Mouse (Mus musculus): ENCODE results near the gene Clec2l. TPM values are rescaled to one million over a fixed set of nuclear protein-coding genes. Genes with fewer than 3 reads are reported as not detected.

Gene Clec2l
- 2.3 and 3.1 TPM in 2 replicates for polyA plus RNA-seq (2014; fragmentation: Nextera tagmentation; extraction: Ambion mirVana)

DNA sequence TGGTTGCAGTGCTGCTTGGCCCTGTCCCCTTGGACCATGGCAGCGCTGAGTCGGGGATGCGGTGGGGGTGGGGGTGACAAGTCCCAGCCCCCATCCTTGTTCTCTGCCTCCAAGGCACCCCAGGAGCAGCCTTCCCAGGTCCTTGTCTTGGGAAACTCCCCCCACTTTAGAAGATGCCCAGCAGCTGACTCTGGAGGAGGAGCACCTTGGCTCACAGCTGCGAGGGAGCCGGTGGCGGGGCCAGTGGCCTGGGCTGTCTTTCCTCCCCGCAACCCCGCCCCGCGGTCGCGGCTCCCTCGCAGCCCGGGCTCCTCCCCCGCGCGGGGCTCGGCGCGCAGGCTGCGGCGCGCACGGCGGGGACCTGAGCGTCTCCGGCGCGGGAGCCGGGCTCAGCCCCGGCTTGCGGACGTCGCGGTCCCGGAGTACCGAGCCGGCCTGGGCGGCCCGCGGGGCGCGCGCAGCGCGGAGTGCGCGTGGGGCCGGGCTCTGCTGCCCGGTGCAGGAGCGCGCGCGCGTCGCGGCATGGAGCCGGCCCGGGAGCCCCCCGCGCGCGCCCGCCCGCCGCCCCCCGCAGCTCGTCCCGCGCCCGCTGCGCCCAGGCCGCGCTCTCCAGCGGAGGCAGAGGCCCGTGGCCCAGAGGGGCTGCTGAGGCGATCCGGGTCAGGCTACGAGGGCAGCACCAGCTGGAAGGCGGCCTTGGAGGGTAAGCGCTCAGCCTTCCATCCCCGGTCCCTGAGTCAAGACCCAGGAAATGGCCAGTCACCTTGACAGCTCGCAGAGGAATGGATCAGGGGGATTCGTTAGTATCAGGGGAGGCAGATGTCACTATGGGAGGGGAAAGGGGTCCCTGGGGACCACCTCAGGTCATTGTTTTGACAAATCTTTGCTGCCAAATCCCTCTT is at the start of gene Clec2l:
Gene Clec2l, plus strand, starts transcription at position 356 of the 902 bp plus-strand sequence.
- H3K36me3 ChIP-seq (replicated peaks; ENCODE audit: control insufficient read depth, insufficient read depth, low read depth, low read length) = no peaks in the 10 kb centered on the region
- WGBS = 1% methylated on average over 62 of the region's 84 CpGs
- H3K4me2 ChIP-seq (ENCODE audit: low read depth, low read length) = peak within 1 kb of the TSS; percentile 96
- no peaks in the 10 kb centered on the region for H3K9me3 ChIP-seq (replicated peaks; ENCODE audit: control insufficient read depth, low read length)
- peak; percentile 77 for ATAC-seq (replicated peaks; ENCODE audit: insufficient number of reproducible peaks, low FRiP score, low TSS enrichment, low read depth)
- no peaks in the 10 kb centered on the region for H3K4me1 ChIP-seq (ENCODE audit: control insufficient read depth, insufficient read depth, low read length)
- peaks cover 8% of the 10 kb centered on the region for H3K27me3 ChIP-seq (ENCODE audit: control insufficient read depth, insufficient read depth, low read length)
- DNase-seq (ENCODE audit: low spot score) = peak; percentile 65
- no peak within 1 kb of the TSS for H3K27ac ChIP-seq (replicated peaks; ENCODE audit: low read depth, low read length)
- H3K4me3 ChIP-seq (ENCODE audit: low read depth, low read length) = peak within 1 kb of the TSS; percentile 59
- peak within 1 kb of the TSS; percentile 65 for H3K9ac ChIP-seq (replicated peaks; ENCODE audit: low read length)

DNA sequence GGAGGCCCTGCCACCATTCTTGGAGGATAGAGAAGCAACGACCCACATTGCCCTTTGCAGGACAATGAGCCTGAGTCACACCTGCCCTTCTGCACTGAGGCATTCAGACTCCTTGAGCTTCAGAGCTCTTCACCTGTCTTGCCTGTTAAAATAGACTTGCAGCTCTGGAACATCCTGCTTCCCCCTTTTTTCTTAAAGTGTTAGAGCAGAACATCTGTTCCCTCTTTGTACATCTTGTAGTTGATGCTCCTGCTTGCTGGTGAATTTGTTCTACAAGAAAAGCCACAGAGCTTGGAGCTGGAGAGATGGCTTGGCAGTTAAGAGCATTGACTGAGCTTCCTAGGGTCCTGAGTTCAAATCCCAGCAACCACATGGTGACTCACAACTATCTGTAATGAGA is 40.5 kb upstream of the Clec2l start:
- Histone ChIP-seq H3K4me1 (ENCODE audit: control insufficient read depth, insufficient read depth, low read length) (no peaks in the 10 kb centered on the region), H3K9ac (replicated peaks; ENCODE audit: low read length) (no peak overlapping the region), H3K27me3 (ENCODE audit: control insufficient read depth, insufficient read depth, low read length) (no peaks in the 10 kb centered on the region), H3K9me3 (replicated peaks; ENCODE audit: control insufficient read depth, low read length) (no peaks in the 10 kb centered on the region), H3K4me3 (ENCODE audit: low read depth, low read length) (no peak overlapping the region), H3K27ac (replicated peaks; ENCODE audit: low read depth, low read length) (no peak overlapping the region), H3K36me3 (replicated peaks; ENCODE audit: control insufficient read depth, insufficient read depth, low read depth, low read length) (peaks cover 4% of the 10 kb centered on the region; the same call in 1 of the 2 replicates), H3K4me2 (ENCODE audit: low read depth, low read length) (no peak overlapping the region)
- DNase-seq (ENCODE audit: low spot score) (no peak), ATAC-seq (replicated peaks; ENCODE audit: insufficient number of reproducible peaks, low FRiP score, low TSS enrichment, low read depth) (no peak)
- 94% methylated on average over 1 of the region's 1 CpGs for WGBS

DNA sequence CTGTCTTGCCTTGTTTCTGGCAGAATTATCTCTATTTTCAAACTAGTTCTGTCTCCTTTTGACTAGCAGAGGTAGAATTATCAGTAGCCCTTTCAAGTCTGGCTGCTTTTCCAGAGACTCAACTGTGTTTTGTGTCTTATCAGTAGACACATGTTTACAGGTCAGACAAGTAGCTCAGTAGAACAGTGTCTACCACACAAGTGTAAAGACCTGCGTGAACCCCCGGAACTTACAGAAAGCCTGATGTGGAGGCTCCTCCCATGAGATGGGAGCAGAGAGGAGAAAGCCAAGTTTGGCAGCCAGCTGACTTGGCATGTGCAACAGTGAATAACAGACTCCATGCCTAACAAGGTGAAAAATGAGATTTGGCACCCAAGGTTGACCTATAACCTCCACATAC is 39.4 kb upstream of the Clec2l start:
- Histone ChIP-seq H3K27me3 (ENCODE audit: control insufficient read depth, insufficient read depth, low read length) (no peaks in the 10 kb centered on the region), H3K4me3 (ENCODE audit: low read depth, low read length) (no peak overlapping the region), H3K36me3 (replicated peaks; ENCODE audit: control insufficient read depth, insufficient read depth, low read depth, low read length) (no peaks in the 10 kb centered on the region), H3K9me3 (replicated peaks; ENCODE audit: control insufficient read depth, low read length) (no peaks in the 10 kb centered on the region), H3K9ac (replicated peaks; ENCODE audit: low read length) (no peak overlapping the region), H3K4me1 (ENCODE audit: control insufficient read depth, insufficient read depth, low read length) (no peaks in the 10 kb centered on the region), H3K27ac (replicated peaks; ENCODE audit: low read depth, low read length) (no peak overlapping the region), H3K4me2 (ENCODE audit: low read depth, low read length) (no peak overlapping the region)
- WGBS = 87% methylated on average over 2 of the region's 2 CpGs
- ATAC-seq (replicated peaks; ENCODE audit: insufficient number of reproducible peaks, low FRiP score, low TSS enrichment, low read depth) = no peak
- no peak for DNase-seq (ENCODE audit: low spot score)

DNA sequence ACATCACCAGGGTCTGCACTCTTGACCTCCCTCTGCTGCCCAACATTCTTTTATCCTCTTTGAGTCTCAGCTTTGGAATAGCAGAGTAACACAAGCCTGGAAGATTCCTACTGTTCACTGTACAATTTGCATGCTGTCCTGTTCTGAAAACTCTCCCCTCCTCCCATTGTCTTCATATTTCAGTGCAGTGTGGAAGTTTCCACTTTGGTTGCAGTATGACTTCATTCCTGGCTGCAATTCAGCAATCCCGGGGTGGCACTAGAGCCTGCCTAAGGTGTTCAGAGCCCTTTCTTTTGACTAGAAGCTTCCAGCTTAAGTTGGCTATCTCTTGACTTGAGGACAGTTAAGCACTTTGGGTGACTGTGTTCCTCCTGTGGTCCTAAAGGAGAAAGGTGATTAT is 38.4 kb upstream of the Clec2l start:
- WGBS = 87% methylated on average over 1 of the region's 1 CpGs
- no peak for ATAC-seq (replicated peaks; ENCODE audit: insufficient number of reproducible peaks, low FRiP score, low TSS enrichment, low read depth)
- no peak for DNase-seq (ENCODE audit: low spot score)

DNA sequence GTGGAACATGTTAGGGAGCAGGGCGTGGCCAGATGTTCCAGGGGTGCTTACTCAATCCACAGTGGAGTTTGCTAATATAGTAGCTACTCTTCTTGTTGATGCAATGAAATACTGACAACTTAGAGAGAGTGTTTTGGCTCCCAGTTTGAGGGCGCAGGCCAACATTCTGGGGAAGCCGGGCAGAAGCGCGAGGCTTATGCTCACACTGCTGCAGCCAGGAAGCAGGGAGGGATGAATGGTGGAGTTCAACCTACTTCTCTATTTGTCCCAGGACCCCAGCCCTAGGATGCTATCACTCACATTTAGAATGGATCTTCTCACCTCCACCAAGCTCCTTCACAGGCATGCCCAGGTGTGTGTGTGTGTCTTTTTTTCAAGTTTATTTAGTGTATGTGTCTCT is 36.8 kb upstream of the Clec2l start:
- Histone ChIP-seq H3K9me3 (replicated peaks; ENCODE audit: control insufficient read depth, low read length) (no peaks in the 10 kb centered on the region), H3K9ac (replicated peaks; ENCODE audit: low read length) (no peak overlapping the region), H3K27ac (replicated peaks; ENCODE audit: low read depth, low read length) (no peak overlapping the region), H3K4me1 (ENCODE audit: control insufficient read depth, insufficient read depth, low read length) (no peaks in the 10 kb centered on the region), H3K36me3 (replicated peaks; ENCODE audit: control insufficient read depth, insufficient read depth, low read depth, low read length) (no peaks in the 10 kb centered on the region), H3K4me3 (ENCODE audit: low read depth, low read length) (no peak overlapping the region), H3K4me2 (ENCODE audit: low read depth, low read length) (no peak overlapping the region), H3K27me3 (ENCODE audit: control insufficient read depth, insufficient read depth, low read length) (no peaks in the 10 kb centered on the region)
- no peak for DNase-seq (ENCODE audit: low spot score)
- WGBS = 88% methylated on average over 5 of the region's 5 CpGs
- no peak for ATAC-seq (replicated peaks; ENCODE audit: insufficient number of reproducible peaks, low FRiP score, low TSS enrichment, low read depth)

More for the DNA sequence above, 38.4 kb upstream of the Clec2l start:
- H3K36me3 ChIP-seq (replicated peaks; ENCODE audit: control insufficient read depth, insufficient read depth, low read depth, low read length) = no peaks in the 10 kb centered on the region
- no peaks in the 10 kb centered on the region for H3K27me3 ChIP-seq (ENCODE audit: control insufficient read depth, insufficient read depth, low read length)
- H3K4me3 ChIP-seq (ENCODE audit: low read depth, low read length) = no peak overlapping the region
- no peaks in the 10 kb centered on the region for H3K9me3 ChIP-seq (replicated peaks; ENCODE audit: control insufficient read depth, low read length)
- no peak overlapping the region for H3K27ac ChIP-seq (replicated peaks; ENCODE audit: low read depth, low read length)
- H3K4me2 ChIP-seq (ENCODE audit: low read depth, low read length) = no peak overlapping the region
- no peaks in the 10 kb centered on the region for H3K4me1 ChIP-seq (ENCODE audit: control insufficient read depth, insufficient read depth, low read length)
- H3K9ac ChIP-seq (replicated peaks; ENCODE audit: low read length) = no peak overlapping the region

DNA sequence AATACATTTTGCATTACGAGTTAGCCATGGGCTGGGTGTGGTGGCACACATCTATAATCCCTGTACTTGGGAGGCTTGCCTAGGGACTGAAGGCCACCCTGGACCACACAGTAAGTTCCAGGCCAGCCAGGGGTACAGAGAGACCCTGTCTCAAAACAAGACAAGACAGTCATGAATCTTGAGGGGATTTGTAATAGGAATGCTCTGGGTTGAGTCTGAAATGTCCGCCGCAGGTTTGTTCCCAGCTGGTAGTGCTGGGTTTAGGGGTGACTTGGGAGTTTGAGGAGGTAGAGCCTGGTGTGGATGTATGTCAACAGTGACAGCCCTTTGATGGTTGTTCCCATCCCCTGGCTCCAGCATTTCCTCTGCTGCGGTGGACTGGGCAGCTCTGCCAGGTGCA is 35.8 kb upstream of the Clec2l start:
- 93% methylated on average over 4 of the region's 4 CpGs for WGBS
- Histone ChIP-seq H3K4me3 (ENCODE audit: low read depth, low read length) (no peak overlapping the region), H3K27me3 (ENCODE audit: control insufficient read depth, insufficient read depth, low read length) (no peaks in the 10 kb centered on the region), H3K27ac (replicated peaks; ENCODE audit: low read depth, low read length) (no peak overlapping the region), H3K4me1 (ENCODE audit: control insufficient read depth, insufficient read depth, low read length) (no peaks in the 10 kb centered on the region), H3K36me3 (replicated peaks; ENCODE audit: control insufficient read depth, insufficient read depth, low read depth, low read length) (no peaks in the 10 kb centered on the region), H3K9ac (replicated peaks; ENCODE audit: low read length) (no peak overlapping the region), H3K4me2 (ENCODE audit: low read depth, low read length) (no peak overlapping the region), H3K9me3 (replicated peaks; ENCODE audit: control insufficient read depth, low read length) (no peaks in the 10 kb centered on the region)
- ATAC-seq (replicated peaks; ENCODE audit: insufficient number of reproducible peaks, low FRiP score, low TSS enrichment, low read depth) = no peak
- no peak for DNase-seq (ENCODE audit: low spot score)

DNA sequence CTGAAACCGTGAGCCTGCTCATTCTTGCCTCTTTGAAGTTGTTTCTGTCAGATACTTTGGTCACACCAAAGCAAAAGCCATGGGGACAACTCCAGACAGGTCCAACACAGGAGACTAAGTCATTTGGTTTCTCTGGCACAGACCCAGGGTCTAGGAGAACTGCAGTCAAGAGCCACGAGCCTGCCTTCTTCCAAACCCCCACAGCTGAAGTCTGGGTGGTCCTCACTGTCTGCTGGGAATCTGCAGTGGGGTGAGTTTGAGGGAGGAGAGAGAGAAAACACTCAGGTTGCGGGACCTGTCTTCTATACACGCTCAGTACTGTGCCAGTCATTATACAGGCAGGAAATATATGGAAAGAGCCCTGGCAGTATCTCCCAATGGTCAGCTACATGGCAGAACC is 35.4 kb upstream of the Clec2l start:
- H3K27me3 ChIP-seq (ENCODE audit: control insufficient read depth, insufficient read depth, low read length) = no peaks in the 10 kb centered on the region
- no peak overlapping the region for H3K9ac ChIP-seq (replicated peaks; ENCODE audit: low read length)
- H3K4me3 ChIP-seq (ENCODE audit: low read depth, low read length) = no peak overlapping the region
- H3K4me2 ChIP-seq (ENCODE audit: low read depth, low read length) = no peak overlapping the region
- H3K27ac ChIP-seq (replicated peaks; ENCODE audit: low read depth, low read length) = no peak overlapping the region
- no peaks in the 10 kb centered on the region for H3K9me3 ChIP-seq (replicated peaks; ENCODE audit: control insufficient read depth, low read length)
- H3K4me1 ChIP-seq (ENCODE audit: control insufficient read depth, insufficient read depth, low read length) = no peaks in the 10 kb centered on the region
- 79% methylated on average over 4 of the region's 4 CpGs for WGBS
- ATAC-seq (replicated peaks; ENCODE audit: insufficient number of reproducible peaks, low FRiP score, low TSS enrichment, low read depth) (no peak), DNase-seq (ENCODE audit: low spot score) (no peak)
- H3K36me3 ChIP-seq (replicated peaks; ENCODE audit: control insufficient read depth, insufficient read depth, low read depth, low read length) = no peaks in the 10 kb centered on the region

DNA sequence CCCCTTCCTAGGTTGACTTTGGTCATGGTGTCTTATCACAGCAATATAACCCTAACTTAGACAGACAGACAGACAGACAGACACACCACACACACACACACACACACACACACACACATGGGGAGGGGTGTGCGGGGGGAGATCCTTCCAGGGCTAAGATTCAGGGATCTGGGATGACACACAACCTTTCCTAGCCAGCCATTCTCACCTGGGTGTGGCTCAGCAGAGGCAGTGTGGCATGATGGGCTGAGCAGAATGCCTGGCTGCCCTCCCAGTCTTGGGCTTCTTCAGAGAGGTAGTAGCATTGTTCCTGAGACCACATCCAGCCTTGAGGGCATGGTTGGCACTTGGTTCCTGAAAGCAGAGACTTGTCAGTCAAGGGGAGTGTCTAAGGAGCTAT is 33.3 kb upstream of the Clec2l start:
- no peak overlapping the region for H3K9ac ChIP-seq (replicated peaks; ENCODE audit: low read length)
- ATAC-seq (replicated peaks; ENCODE audit: insufficient number of reproducible peaks, low FRiP score, low TSS enrichment, low read depth) = no peak
- H3K9me3 ChIP-seq (replicated peaks; ENCODE audit: control insufficient read depth, low read length) = no peaks in the 10 kb centered on the region
- WGBS = 93% methylated on average over 1 of the region's 1 CpGs
- peaks cover 3% of the 10 kb centered on the region for H3K27me3 ChIP-seq (ENCODE audit: control insufficient read depth, insufficient read depth, low read length)
- DNase-seq (ENCODE audit: low spot score) = no peak
- no peak overlapping the region for H3K4me3 ChIP-seq (ENCODE audit: low read depth, low read length)
- H3K36me3 ChIP-seq (replicated peaks; ENCODE audit: control insufficient read depth, insufficient read depth, low read depth, low read length) = no peaks in the 10 kb centered on the region
- H3K4me2 ChIP-seq (ENCODE audit: low read depth, low read length) = no peak overlapping the region
- H3K4me1 ChIP-seq (ENCODE audit: control insufficient read depth, insufficient read depth, low read length) = no peaks in the 10 kb centered on the region
- H3K27ac ChIP-seq (replicated peaks; ENCODE audit: low read depth, low read length) = no peak overlapping the region
